Mouse (Mus musculus) lung, adult 2 months (tissue): ENCODE results near the gene Lat2.

Source experiments
- CTCF ChIP-seq: fragments of 200-500 bp; IDR thresholded peaks from 2 replicates; pipeline ENCODE4 v1.5.1; 2011; ENCODE audit warnings: mild to moderate bottlenecking, low read length, control low read depth; ENCODE audit not compliant: insufficient read depth
- POLR2A ChIP-seq: fragments of 200-500 bp; IDR thresholded peaks from 2 replicates; pipeline ENCODE4 v1.6.1; 2011; ENCODE audit warnings: low read depth, mild to moderate bottlenecking, control low read depth, low read length, borderline replicate concordance; ENCODE audit errors: extremely low read depth

DNA sequence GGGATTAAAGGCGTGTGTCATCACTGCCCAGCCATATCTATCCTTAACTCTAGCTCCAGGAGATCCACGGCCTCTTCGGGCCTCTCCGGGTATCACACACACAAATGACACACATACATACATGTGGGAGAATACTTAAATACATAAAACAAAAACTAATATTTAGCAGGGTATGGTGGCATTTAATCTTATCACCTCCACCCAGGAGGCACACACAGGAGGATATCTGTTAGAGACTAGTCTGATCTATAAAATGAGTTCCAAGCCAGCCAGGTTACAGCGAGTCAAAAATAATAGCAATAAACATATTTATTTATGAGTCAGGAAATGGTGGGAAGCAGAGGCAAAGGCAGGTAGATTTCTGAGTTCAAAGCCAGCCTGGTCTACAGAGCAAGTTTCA, 39.0 kb downstream of the Lat2 start:
- no peak for TF ChIP-seq CTCF
- no peak for TF ChIP-seq POLR2A
